Mouse (Mus musculus) olfactory bulb, adult 2 months (tissue): ENCODE data around the gene Pik3r1.

Experiments
- CTCF ChIP-seq: fragments of 200-500 bp; IDR thresholded peaks from 2 replicates; pipeline ENCODE4 v1.5.1; 2012; ENCODE audit warnings: low read depth, mild to moderate bottlenecking, low read length, moderate library complexity; ENCODE audit not compliant: insufficient read depth
- POLR2A ChIP-seq: fragments of 200-500 bp; IDR thresholded peaks from 2 replicates; pipeline ENCODE4 v1.6.1; 2012; ENCODE audit warnings: mild to moderate bottlenecking, low read depth, low read length, moderate library complexity; ENCODE audit not compliant: insufficient read depth

DNA sequence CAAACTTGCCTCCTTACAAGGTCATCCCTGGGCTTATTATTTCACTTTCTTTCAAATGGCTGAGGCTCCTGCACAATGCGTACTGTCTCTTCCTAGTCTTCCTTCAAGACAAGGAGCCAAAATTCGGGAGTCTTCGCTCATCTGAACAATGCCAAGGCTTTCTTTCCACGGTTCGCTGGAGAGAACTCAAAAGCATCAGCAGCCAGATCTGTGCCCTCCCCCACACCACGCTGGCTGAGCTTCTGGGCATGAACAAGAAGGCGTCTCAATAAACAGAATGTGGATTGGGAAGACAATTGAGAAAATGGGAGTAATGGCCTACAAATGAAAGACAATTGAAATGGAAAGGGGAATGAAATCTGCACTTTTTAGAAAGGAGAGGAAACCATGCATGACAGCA lies 136.5 kb downstream of the Pik3r1 start:
- TF ChIP-seq CTCF = no peak
- TF ChIP-seq POLR2A = no peak
